Mouse (Mus musculus) E14TG2a.4 (cell line): Measurements from ENCODE around the gene Grin3a.
"Not testable (repeated sequence)": the region's sequence is repeated elsewhere in the genome, so short reads cannot be mapped to it uniquely, and the experiment has no call there.

ENCODE experiments used
- H3K27me3 ChIP-seq: 2 replicates; pipeline ENCODE4 v1.6.1; 2014; ENCODE audit warnings: low read length, control low read depth; ENCODE audit not compliant: insufficient read depth
- H3K36me3 ChIP-seq: 2 replicates; pipeline ENCODE4 v1.6.1; 2014; ENCODE audit warnings: low read length, control low read depth; ENCODE audit not compliant: insufficient read depth
- H3K4me1 ChIP-seq: replicated peaks from 2 replicates; pipeline ENCODE4 v1.6.1; 2014; ENCODE audit warnings: low read depth, low read length, control low read depth
- H3K4me3 ChIP-seq: replicated peaks from 2 replicates; pipeline ENCODE4 v1.5.1; 2014; ENCODE audit warnings: mild to moderate bottlenecking, low read length
- H3K9me3 ChIP-seq: 2 replicates; pipeline ENCODE4 v1.6.1; 2014; ENCODE audit warnings: low read length, control low read depth
- CTCF ChIP-seq: conservative IDR thresholded peaks from 2 replicates; pipeline ENCODE4 v1.5.1; 2014; ENCODE audit warnings: low read length
- NANOG ChIP-seq: IDR thresholded peaks from 2 replicates; pipeline ENCODE4 v1.6.1; 2014; ENCODE audit warnings: borderline replicate concordance, low read length, mixed read lengths
- POU5F1 ChIP-seq: IDR thresholded peaks from 2 replicates; pipeline ENCODE4 v1.6.1; 2014; ENCODE audit warnings: low read length, borderline replicate concordance

Gene Grin3a

GRCm38 (mm10) chr4:49623916-49624315, 221.6 kb downstream of the Grin3a start:
- H3K4me1 ChIP-seq, result no peaks in the 10 kb centered on the region
- TF ChIP-seq CTCF (no peak), NANOG (no peak), POU5F1 (no peak)
- no peak overlapping the region for H3K4me3 ChIP-seq
- no peaks in the 10 kb centered on the region for H3K27me3 ChIP-seq
- H3K9me3 ChIP-seq, result peaks cover 37% of the 10 kb centered on the region
- no peaks in the 10 kb centered on the region for H3K36me3 ChIP-seq

GRCm38 (mm10) chr4:49622272-49622671, 223.3 kb downstream of the Grin3a start:
- H3K36me3 ChIP-seq, result no peaks in the 10 kb centered on the region
- no peaks in the 10 kb centered on the region for H3K27me3 ChIP-seq
- TF ChIP-seq POU5F1 (no peak), NANOG (no peak), CTCF (no peak)
- peaks cover 37% of the 10 kb centered on the region for H3K9me3 ChIP-seq
- H3K4me1 ChIP-seq, result no peaks in the 10 kb centered on the region
- no peak overlapping the region for H3K4me3 ChIP-seq

GRCm38 (mm10) chr4:49619861-49620260, 225.7 kb downstream of the Grin3a start:
- H3K4me3 ChIP-seq, H3K27me3 ChIP-seq, H3K36me3 ChIP-seq, H3K4me1 ChIP-seq: not testable (repeated sequence)
- peaks cover 37% of the 10 kb centered on the region for H3K9me3 ChIP-seq

GRCm38 (mm10) chr4:49616924-49617323, 228.6 kb downstream of the Grin3a start:
- no peaks in the 10 kb centered on the region for H3K27me3 ChIP-seq
- TF ChIP-seq POU5F1 (no peak), CTCF (no peak), NANOG (no peak)
- no peak overlapping the region for H3K4me3 ChIP-seq
- H3K36me3 ChIP-seq, result no peaks in the 10 kb centered on the region
- H3K9me3 ChIP-seq, result peaks cover 19% of the 10 kb centered on the region
- H3K4me1 ChIP-seq, result no peaks in the 10 kb centered on the region
